Mouse (Mus musculus) MEL (cell line): Measurements from ENCODE around the gene Nop2. TPM values are rescaled to one million over a fixed set of nuclear protein-coding genes. Genes with fewer than 3 reads are reported as not detected.

ENCODE experiments used
- DNase-seq: peaks from one replicate; pipeline ENCODE4 v3.0.0; 2011; ENCODE audit warnings: low read depth, low spot score
- H3K27ac ChIP-seq: 2 replicates; pipeline ENCODE4 v1.5.1; 2012; ENCODE audit warnings: low read depth, mild to moderate bottlenecking, control low read depth, low read length, moderate library complexity; ENCODE audit not compliant: control insufficient read depth
- H3K27me3 ChIP-seq, 2 experiments: fragments of 150-350 bp in 1 of 2; sonication (generic) in 1 of 2; 2 replicates each; pipeline ENCODE4 v1.6.1; 2012; ENCODE audit warnings: low read length in 2 of 2, mild to moderate bottlenecking in 2 of 2, improper control_type of control experiment in 1 of 2, moderate library complexity in 1 of 2; ENCODE audit not compliant: insufficient read depth in 2 of 2, control insufficient read depth in 1 of 2
- H3K36me3 ChIP-seq, 2 experiments: 2 replicates each; pipeline ENCODE4 v1.6.1; 2012 to 2014; ENCODE audit warnings: low read length in 2 of 2, improper control_type of control experiment in 1 of 2, inconsistent platforms in 1 of 2, mild to moderate bottlenecking in 1 of 2; ENCODE audit not compliant: insufficient read depth in 2 of 2, control insufficient read depth in 1 of 2
- H3K4me1 ChIP-seq, 2 experiments: fragments of 150-350 bp in 1 of 2; sonication (generic) in 1 of 2; 2 replicates each; pipeline ENCODE4 v1.6.1; 2012; ENCODE audit warnings: low read length in 2 of 2, improper control_type of control experiment in 1 of 2, mild to moderate bottlenecking in 1 of 2; ENCODE audit not compliant: insufficient read depth in 2 of 2, control insufficient read depth in 1 of 2
- H3K4me3 ChIP-seq, 2 experiments: fragments of 150-350 bp in 1 of 2; sonication (generic) in 1 of 2; 2 replicates each; pipeline ENCODE4 v1.5.1; 2012; ENCODE audit warnings: low read depth in 2 of 2, low read length in 2 of 2, mild to moderate bottlenecking in 2 of 2, moderate library complexity in 2 of 2, control low read depth in 1 of 2, improper control_type of control experiment in 1 of 2; ENCODE audit not compliant: control insufficient read depth in 1 of 2, insufficient read depth in 1 of 2
- H3K79me2 ChIP-seq: 2 replicates; pipeline ENCODE4 v1.6.1; 2012; ENCODE audit warnings: mild to moderate bottlenecking, low read length, moderate library complexity; ENCODE audit not compliant: control insufficient read depth, poor library complexity, insufficient read depth
- H3K9ac ChIP-seq: 2 replicates; pipeline ENCODE4 v1.6.1; 2012; ENCODE audit warnings: low read depth, mild to moderate bottlenecking, control low read depth, low read length, moderate library complexity; ENCODE audit not compliant: control insufficient read depth, poor library complexity, severe bottlenecking
- H3K9me3 ChIP-seq: fragments of 150-350 bp; sonication (generic); replicated peaks from 2 replicates; pipeline ENCODE4 v1.6.1; 2012; ENCODE audit warnings: mild to moderate bottlenecking, low read length, improper control_type of control experiment, moderate library complexity; ENCODE audit not compliant: insufficient read depth
- BHLHE40 ChIP-seq: IDR thresholded peaks from 2 replicates; pipeline ENCODE4 v1.6.1; 2012; ENCODE audit warnings: low read depth, mild to moderate bottlenecking, inconsistent platforms, low read length, improper control_type of control experiment, borderline replicate concordance
- CTCF ChIP-seq, 3 experiments: IDR thresholded peaks in 2 of 3; conservative IDR thresholded peaks in 1 of 3; 2 replicates each; pipeline ENCODE4 v1.5.1; 2011 to 2012; ENCODE audit warnings: low read length in 3 of 3, low read depth in 2 of 3, mild to moderate bottlenecking in 2 of 3, improper control_type of control experiment in 1 of 3, inconsistent platforms in 1 of 3, mixed read lengths in 1 of 3, moderate library complexity in 1 of 3; ENCODE audit not compliant: control insufficient read depth in 1 of 3, insufficient read depth in 1 of 3, poor library complexity in 1 of 3, severe bottlenecking in 1 of 3
- E2F4 ChIP-seq: IDR thresholded peaks from 2 replicates; pipeline ENCODE4 v1.6.1; 2011; ENCODE audit warnings: low read depth, low read length, improper control_type of control experiment, borderline replicate concordance
- ELF1 ChIP-seq: IDR thresholded peaks from 2 replicates; pipeline ENCODE4 v1.6.1; 2014; ENCODE audit warnings: low read depth, mild to moderate bottlenecking, inconsistent platforms, low read length, improper control_type of control experiment, moderate library complexity
- HCFC1 ChIP-seq: IDR thresholded peaks from 2 replicates; pipeline ENCODE4 v1.6.1; 2012; ENCODE audit warnings: low read depth, mild to moderate bottlenecking, inconsistent platforms, low read length, improper control_type of control experiment, moderate library complexity
- JUND ChIP-seq: IDR thresholded peaks from 2 replicates; pipeline ENCODE4 v1.6.1; 2011; ENCODE audit warnings: low read depth, mild to moderate bottlenecking, improper control_type of control experiment, low read length
- KAT2A ChIP-seq: conservative IDR thresholded peaks from 2 replicates; pipeline ENCODE4 v1.6.1; 2012; ENCODE audit warnings: low read depth, low read length, improper control_type of control experiment, inconsistent platforms
- MAZ ChIP-seq: IDR thresholded peaks from 2 replicates; pipeline ENCODE4 v1.6.1; 2012; ENCODE audit warnings: low read depth, mild to moderate bottlenecking, inconsistent platforms, low read length, improper control_type of control experiment
- MEF2A ChIP-seq: IDR thresholded peaks from 2 replicates; pipeline ENCODE4 v1.6.1; 2014; ENCODE audit warnings: low read depth, mild to moderate bottlenecking, inconsistent platforms, low read length, improper control_type of control experiment; ENCODE audit not compliant: poor library complexity, insufficient replicate concordance, severe bottlenecking; ENCODE audit errors: extremely low read depth
- MXI1 ChIP-seq: IDR thresholded peaks from 2 replicates; pipeline ENCODE4 v1.6.1; 2011; ENCODE audit warnings: mild to moderate bottlenecking, low read depth, low read length, improper control_type of control experiment
- MYB ChIP-seq: IDR thresholded peaks from 2 replicates; pipeline ENCODE4 v1.6.1; 2011; ENCODE audit warnings: mild to moderate bottlenecking, low read depth, low read length, improper control_type of control experiment
- NRF1 ChIP-seq: IDR thresholded peaks from 2 replicates; pipeline ENCODE4 v1.6.1; 2014; ENCODE audit warnings: low read depth, mild to moderate bottlenecking, inconsistent platforms, low read length, improper control_type of control experiment, moderate library complexity; ENCODE audit not compliant: poor library complexity, insufficient read depth, severe bottlenecking
- POLR2A ChIP-seq, 2 experiments: IDR thresholded peaks; 2 replicates each; pipeline ENCODE4 v1.6.1; 2011 to 2012; ENCODE audit warnings: low read length in 2 of 2, mild to moderate bottlenecking in 2 of 2, control low read depth in 1 of 2, improper control_type of control experiment in 1 of 2, low read depth in 1 of 2, moderate library complexity in 1 of 2; ENCODE audit not compliant: control insufficient read depth in 1 of 2, insufficient read depth in 1 of 2, poor library complexity in 1 of 2
- SMC3 ChIP-seq: IDR thresholded peaks from 2 replicates; pipeline ENCODE4 v1.6.1; 2011; ENCODE audit warnings: low read depth, low read length, improper control_type of control experiment
- TBP ChIP-seq: IDR thresholded peaks from 2 replicates; pipeline ENCODE4 v1.8.0; 2011; ENCODE audit warnings: low read depth, low read length, improper control_type of control experiment
- USF1 ChIP-seq: IDR thresholded peaks from 2 replicates; pipeline ENCODE4 v1.6.1; 2014; ENCODE audit warnings: low read depth, mild to moderate bottlenecking, inconsistent platforms, low read length, improper control_type of control experiment, moderate library complexity
- ZMIZ1 ChIP-seq: IDR thresholded peaks from 2 replicates; pipeline ENCODE4 v1.6.1; 2012; ENCODE audit warnings: low read depth, mild to moderate bottlenecking, inconsistent platforms, low read length, improper control_type of control experiment, moderate library complexity
- polyA plus RNA-seq, 2 experiments: library from polyadenylated mRNA; stranded (reverse) in 1 of 2; unstranded in 1 of 2; fragments of >175 nt in 1 of 2; fragments of >200 nt in 1 of 2; gene quantifications; 2 replicates each; pipeline versions ENCODE4 v1.2.1 to v1.2.4; 2012; ENCODE audit warnings: low replicate concordance in 2 of 2, low read depth in 1 of 2; ENCODE audit not compliant: insufficient read length in 2 of 2, insufficient read depth in 1 of 2, missing spikeins in 1 of 2
- total RNA-seq: library from RNA; depleted of rRNA; stranded (reverse); fragments of 300-350 nt; gene quantifications from 2 replicates; pipeline ENCODE4 v1.2.3, GENCODE M21; 2012

The Nop2 gene
- total and polyA plus RNA-seq, 3 experiments = 221 to 337 (median 263) TPM

DNA sequence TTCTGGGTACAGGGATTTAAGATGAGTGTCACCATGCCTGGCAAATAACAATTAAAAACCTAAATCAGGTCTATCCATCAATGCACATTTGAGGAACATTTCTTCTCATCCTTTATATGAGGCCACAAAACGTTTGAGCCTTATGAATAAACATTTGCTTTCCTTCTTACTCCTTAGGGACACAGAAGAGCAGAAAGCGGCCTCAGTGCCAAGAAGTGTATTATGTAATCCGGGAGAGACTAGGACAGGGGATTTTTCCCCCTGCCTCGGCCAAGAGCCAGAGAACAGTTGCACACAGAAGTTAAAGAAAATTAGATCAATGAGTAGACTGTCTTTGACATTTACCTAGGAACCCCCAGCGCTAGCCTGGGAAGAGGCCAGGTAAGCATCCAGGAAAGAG, 50.4 kb downstream of the Nop2 start:
- no peak for DNase-seq
- H3K79me2 ChIP-seq = no peaks in the 10 kb centered on the region; the same call in 1 of the 2 replicates
- no peaks in the 10 kb centered on the region for H3K27me3 ChIP-seq
- H3K9ac ChIP-seq = no peak overlapping the region
- H3K4me3 ChIP-seq = no peak overlapping the region
- no peaks in the 10 kb centered on the region for H3K4me1 ChIP-seq
- TF ChIP-seq MEF2A (no peak), MXI1 (no peak), CTCF (IDR thresholded peaks at IDR 0.05 in 2 of 3, conservative IDR thresholded peaks at IDR 0.05 in 1 of 3; ENCODE audit: control insufficient read depth in 1 of 3, insufficient read depth in 1 of 3, low read depth in 2 of 3, low read length in 3 of 3, poor library complexity in 1 of 3, severe bottlenecking in 1 of 3) (no peak), MAZ (no peak), USF1 (no peak), JUND (no peak), NRF1 (no peak), HCFC1 (no peak), MYB (no peak), ZMIZ1 (no peak), POLR2A (IDR thresholded peaks at IDR 0.05; ENCODE audit: control insufficient read depth in 1 of 2, insufficient read depth in 1 of 2, low read depth in 1 of 2, low read length in 2 of 2, poor library complexity in 1 of 2) (no peak), TBP (no peak), E2F4 (no peak), BHLHE40 (no peak), ELF1 (no peak)
- TF ChIP-seq, all 39 proteins: peak for 0
- peaks cover 0 to 44% of the 10 kb centered on the region in 2 experiments; a peak in 2 of 4 replicates for H3K36me3 ChIP-seq
- no peak overlapping the region for H3K27ac ChIP-seq
- no peaks in the 10 kb centered on the region for H3K9me3 ChIP-seq

DNA sequence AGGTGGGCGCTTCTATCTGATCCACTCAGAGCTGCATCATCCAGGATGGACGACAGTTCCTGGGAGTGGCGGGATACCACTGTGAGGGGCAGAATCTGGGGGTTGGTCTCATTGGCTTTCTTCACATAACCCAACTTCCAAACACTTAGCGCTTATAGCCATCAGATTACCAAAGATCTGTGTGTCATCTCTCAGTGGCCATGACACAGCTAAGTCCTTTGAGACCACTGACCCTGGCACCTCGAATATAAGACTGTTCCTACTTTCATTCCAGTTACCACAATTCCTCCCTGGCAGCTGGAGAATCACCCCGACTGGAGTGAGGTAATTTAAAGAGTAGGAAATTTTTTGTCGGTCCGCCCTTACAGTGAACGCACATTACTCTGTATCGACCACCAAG, 54.5 kb downstream of the Nop2 start:
- Histone ChIP-seq H3K4me3 (no peak overlapping the region), H3K27me3 (no peaks in the 10 kb centered on the region), H3K36me3 (peaks cover 5 to 35% of the 10 kb centered on the region in 2 experiments; a peak in 3 of 4 replicates), H3K79me2 (peaks cover 19% of the 10 kb centered on the region), H3K9me3 (no peaks in the 10 kb centered on the region), H3K4me1 (peaks cover 3 to 5% of the 10 kb centered on the region in 2 experiments; a peak in 2 of 4 replicates), H3K9ac (no peak overlapping the region), H3K27ac (no peak overlapping the region)
- DNase-seq = no peak
- TF ChIP-seq KAT2A (no peak), SMC3 (no peak)
